ENCODE assay signal across 8 mouse cellular contexts in the genomic region with DNA sequence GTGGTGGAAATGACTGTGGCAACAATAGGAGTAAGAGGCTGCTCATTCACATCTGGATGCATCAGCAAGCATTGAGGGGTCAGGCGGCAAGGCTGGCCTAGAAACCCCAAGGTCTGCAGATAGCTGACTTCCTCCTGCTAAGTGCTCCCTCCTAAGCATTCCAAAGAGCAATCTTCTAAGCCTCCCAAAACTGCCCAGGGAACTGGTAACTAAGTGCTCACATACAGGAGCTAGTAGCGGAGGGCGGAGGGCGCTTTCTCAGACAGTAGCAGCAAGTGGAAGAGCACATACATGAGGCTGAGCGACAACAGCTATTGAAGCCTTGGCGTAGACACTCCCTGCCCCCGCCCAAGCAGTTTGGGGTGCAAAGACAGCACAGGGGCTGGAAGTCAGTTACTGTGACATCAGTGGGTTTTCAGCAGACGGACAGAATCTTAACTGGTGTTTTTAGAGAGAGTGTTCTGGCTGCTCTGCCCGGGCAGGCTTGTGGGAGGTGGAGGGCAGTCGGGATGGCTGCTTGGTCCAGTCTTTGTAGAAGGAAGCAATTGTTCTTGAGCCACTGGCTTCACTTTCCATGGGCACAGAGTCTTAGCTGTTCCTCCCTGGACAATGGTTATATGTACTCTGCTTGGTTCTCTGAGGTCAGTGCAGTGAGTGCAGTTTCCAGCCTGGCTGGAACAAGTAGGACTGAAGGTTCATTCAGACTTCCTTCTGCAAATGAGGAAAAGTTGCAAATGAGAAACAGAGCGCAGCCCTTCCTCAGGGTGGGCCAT. TPM values are rescaled to one million over a fixed set of nuclear protein-coding genes. Genes with fewer than 3 reads are reported as not detected.
DNase-seq lines count a peak whose midpoint lies in the region; ATAC-seq and TF ChIP-seq lines count a peak whose summit lies in the region.

No protein-coding gene starts in this region.

- H3K4me1 ChIP-seq in cerebellum, adult 2 months (ENCODE audit: control insufficient read depth, insufficient read depth, low read length): peaks cover 13% of the 10 kb centered on the region
- peaks cover 16% of the 10 kb centered on the region; the same call in 1 of the 2 replicates for H3K4me1 ChIP-seq in spleen, adult 2 months (ENCODE audit: control insufficient read depth, insufficient read depth, insufficient read length)
- peaks cover 13% of the 10 kb centered on the region for H3K4me1 ChIP-seq in olfactory bulb, adult 2 months (ENCODE audit: control insufficient read depth, insufficient read depth, low read length)
- H3K4me1 ChIP-seq in heart, embryonic 12.5 days (replicated peaks): peaks cover 18% of the 10 kb centered on the region

- H3K36me3 ChIP-seq in spleen, adult 2 months (ENCODE audit: control insufficient read depth, insufficient read depth, low read length): peaks cover 2% of the 10 kb centered on the region; the same call in 1 of the 2 replicates
- peaks cover 4% of the 10 kb centered on the region; the same call in 1 of the 2 replicates for H3K36me3 ChIP-seq in heart, embryonic 12.5 days

- no peak overlapping the region for H3K4me2 ChIP-seq in heart, embryonic 12.5 days

- peak in 1 of 2 experiments; percentile 42 for DNase-seq in cerebellum, adult 2 months
- no peak for DNase-seq in cerebellum, adult 9-10 months
- no peak for DNase-seq in spleen, adult 2 months (ENCODE audit: low read depth in 1 of 2, low spot score in 2 of 2)
- no peak for DNase-seq in spleen, adult 18-20 months
- peak; percentile 55 to 59 for DNase-seq in left cerebral cortex, adult 9 months (ENCODE audit: low spot score in 2 of 2)

- no peak overlapping the region for H3K4me3 ChIP-seq in cerebellum, adult 2 months (replicated peaks; ENCODE audit: insufficient read depth, low read depth, low read length)
- no peak overlapping the region for H3K4me3 ChIP-seq in spleen, adult 2 months (ENCODE audit: extremely low read depth, insufficient read depth, insufficient read length)
- no peak overlapping the region for H3K4me3 ChIP-seq in olfactory bulb, adult 2 months (ENCODE audit: insufficient read depth, low read depth, low read length)
- no peak overlapping the region for H3K4me3 ChIP-seq in heart, embryonic 12.5 days

- WGBS in cerebellum, adult 2 months: 72% methylated on average over 11 of the region's 11 CpGs
- 74% methylated on average over 11 of the region's 11 CpGs for WGBS in spleen, adult 2 months
- WGBS in olfactory bulb, adult 2 months: 57% methylated on average over 11 of the region's 11 CpGs
- 64% methylated on average over 11 of the region's 11 CpGs for WGBS in heart, embryonic 12.5 days

- TF ChIP-seq CTCF in cerebellum, adult 2 months (IDR thresholded peaks at IDR 0.05; ENCODE audit: borderline replicate concordance, insufficient read depth, low read depth, low read length): no peak
- no peak for TF ChIP-seq CTCF in spleen, adult 2 months (IDR thresholded peaks at IDR 0.05; ENCODE audit: extremely low read depth, insufficient read depth, insufficient read length, insufficient replicate concordance)
- TF ChIP-seq CTCF in olfactory bulb, adult 2 months (IDR thresholded peaks at IDR 0.05; ENCODE audit: insufficient read depth, low read depth, low read length): no peak

- peak overlapping the region; percentile 17; the same call in 1 of the 2 replicates for H3K27ac ChIP-seq in cerebellum, adult 2 months (ENCODE audit: insufficient read depth, low read length)
- H3K27ac ChIP-seq in spleen, adult 2 months (ENCODE audit: insufficient read depth, low read length): peak overlapping the region; percentile 33
- H3K27ac ChIP-seq in olfactory bulb, adult 2 months (ENCODE audit: insufficient read depth, low read depth, low read length): 0 out of 2 replicates have a peak overlapping the region, but pooled peaks have one; percentile 20
- H3K27ac ChIP-seq in heart, embryonic 12.5 days (ENCODE audit: poor library complexity, severe bottlenecking): no peak overlapping the region

- TF ChIP-seq POLR2A in cerebellum, adult 2 months (IDR thresholded peaks at IDR 0.05; ENCODE audit: borderline replicate concordance, insufficient read depth, low read length): no peak
- TF ChIP-seq POLR2A in spleen, adult 2 months (IDR thresholded peaks at IDR 0.05; ENCODE audit: low read depth, low read length): no peak
- TF ChIP-seq POLR2A in olfactory bulb, adult 2 months (IDR thresholded peaks at IDR 0.05; ENCODE audit: insufficient read depth, low read depth, low read length): no peak

- no peaks in the 10 kb centered on the region for H3K27me3 ChIP-seq in cerebellum, adult 2 months (ENCODE audit: control insufficient read depth, insufficient read depth, low read length)
- no peaks in the 10 kb centered on the region for H3K27me3 ChIP-seq in spleen, adult 2 months (ENCODE audit: control insufficient read depth, insufficient read depth, low read length)
- no peaks in the 10 kb centered on the region for H3K27me3 ChIP-seq in heart, embryonic 12.5 days (replicated peaks)

- no peak for ATAC-seq in inflammation-experienced regulatory T-cells, adult 6 months
- ATAC-seq in heart, embryonic 12.5 days (ENCODE audit: insufficient number of reproducible peaks, low FRiP score): no peak

- H3K9me3 ChIP-seq in heart, embryonic 12.5 days (replicated peaks): 0 out of 2 replicates have a peak, but pooled peaks cover 2% of the 10 kb centered on the region

- no peak overlapping the region for H3K9ac ChIP-seq in heart, embryonic 12.5 days

RNA-seq across cellular contexts. Expression of a gene that starts 30.1 kb away (rescaled TPM):
- 19.0 and 20.1 TPM in 2 replicates for polyA plus RNA-seq in cerebellum, adult 2 months (2012; rRNA removed)
- polyA plus RNA-seq in spleen, adult 2 months (2012; rRNA removed): 28.7 and 28.8 TPM in 2 replicates
- polyA plus RNA-seq in olfactory bulb, adult 2 months (2012; ENCODE audit: insufficient read depth, insufficient read length, low replicate concordance, missing spikeins): not detected in 2 replicates
- 100 to 1,000 TPM; 228 to 272 (median 245) TPM for polyA plus RNA-seq in inflammation-experienced regulatory T-cells, adult 6 months (2017; shearing (Covaris generic))
- polyA plus RNA-seq in heart, embryonic 12.5 days (2016; fragmentation: Nextera tagmentation; extraction: Ambion mirVana): 12.5 and 14.9 TPM in 2 replicates

Comparison
In these comparisons a context has a peak if more than half of its experiments do, and no peak if none do; other contexts are left out.
1. DNase-seq: peak in left cerebral cortex, adult 9 months (2 of 2); none in cerebellum, adult 9-10 months (single experiment), spleen, adult 2 months (0 of 2) and spleen, adult 18-20 months (0 of 2).